Mouse (Mus musculus): Measurements from ENCODE around the gene Hspe1. TPM values are rescaled to one million over a fixed set of nuclear protein-coding genes. Genes with fewer than 3 reads are reported as not detected.

Hspe1 gene
- polyA plus RNA-seq, 1 experiment = 914 TPM

- no peak for TF ChIP-seq CEBPB (IDR thresholded peaks at IDR 0.05; ENCODE audit: low read depth)
- no peak for TF ChIP-seq FOSL1 (IDR thresholded peaks at IDR 0.05; ENCODE audit: insufficient read depth, low read length, poor library complexity, severe bottlenecking)
- no peak for TF ChIP-seq MYOG (IDR thresholded peaks at IDR 0.05; ENCODE audit: control insufficient read depth, extremely low read depth, insufficient read length)
- no peak for TF ChIP-seq CTCF (IDR thresholded peaks at IDR 0.05; ENCODE audit: control insufficient read depth, insufficient read depth, insufficient read length)
- TF ChIP-seq MYOD1 (IDR thresholded peaks at IDR 0.05; ENCODE audit: control insufficient read depth, insufficient read length, low read depth) = no peak
- no peak for TF ChIP-seq USF1 (IDR thresholded peaks at IDR 0.05; ENCODE audit: low read depth)
- TF ChIP-seq MAX (IDR thresholded peaks at IDR 0.05) = no peak
- Histone ChIP-seq H3K79me3 (ENCODE audit: low read depth) (peaks cover 85% of the 10 kb centered on the region), H3K27me3 (ENCODE audit: control insufficient read depth, insufficient read depth, insufficient read length) (no peaks in the 10 kb centered on the region), H3K4me3 (ENCODE audit: insufficient read depth, poor library complexity, severe bottlenecking) (no peak overlapping the region), H3K79me2 (ENCODE audit: control insufficient read depth, insufficient read depth) (peaks cover 98% of the 10 kb centered on the region), H3ac (ENCODE audit: control insufficient read depth, insufficient read length, low read depth) (no peak overlapping the region), H3K36me3 (ENCODE audit: control insufficient read depth, insufficient read depth) (peaks cover 41% of the 10 kb centered on the region)
Observed at GRCm38 (mm10) chr1:55135846-55136245, 47.9 kb downstream of the Hspe1 start.

Other genes starting within 250 kb of the Hspe1 start
- gene Ankrd44, start 161.7 kb upstream of the Hspe1 start, polyA plus RNA-seq (2012; fragmentation: generic; extraction: Trizol) = 2.2 TPM
- 33.5 TPM for gene Sf3b1, start 60.7 kb upstream of the Hspe1 start, polyA plus RNA-seq (2012; fragmentation: generic; extraction: Trizol)
- gene Coq10b, start 35.4 kb upstream of the Hspe1 start, polyA plus RNA-seq (2012; fragmentation: generic; extraction: Trizol) = 21.0 TPM
- 297 TPM for gene Hspd1, start 111 bp downstream of the Hspe1 start, polyA plus RNA-seq (2012; fragmentation: generic; extraction: Trizol)
- 15.5 TPM for gene Mob4, start 43.1 kb downstream of the Hspe1 start, polyA plus RNA-seq (2012; fragmentation: generic; extraction: Trizol)
- 13.0 TPM for gene Rftn2, start 138.7 kb downstream of the Hspe1 start, polyA plus RNA-seq (2012; fragmentation: generic; extraction: Trizol)
- gene Mars2, start 149.0 kb downstream of the Hspe1 start, polyA plus RNA-seq (2012; fragmentation: generic; extraction: Trizol) = 1.8 TPM

Measured in C2C12 (cell line).